Mouse (Mus musculus): ENCODE measurements at regions not wholly inside any gene's neighbourhood (a gene's known extent, or its start where the extent isn't known, plus 50 kb on each side); places are given as distances from the start of the nearest gene placed in this dataset.

DNA sequence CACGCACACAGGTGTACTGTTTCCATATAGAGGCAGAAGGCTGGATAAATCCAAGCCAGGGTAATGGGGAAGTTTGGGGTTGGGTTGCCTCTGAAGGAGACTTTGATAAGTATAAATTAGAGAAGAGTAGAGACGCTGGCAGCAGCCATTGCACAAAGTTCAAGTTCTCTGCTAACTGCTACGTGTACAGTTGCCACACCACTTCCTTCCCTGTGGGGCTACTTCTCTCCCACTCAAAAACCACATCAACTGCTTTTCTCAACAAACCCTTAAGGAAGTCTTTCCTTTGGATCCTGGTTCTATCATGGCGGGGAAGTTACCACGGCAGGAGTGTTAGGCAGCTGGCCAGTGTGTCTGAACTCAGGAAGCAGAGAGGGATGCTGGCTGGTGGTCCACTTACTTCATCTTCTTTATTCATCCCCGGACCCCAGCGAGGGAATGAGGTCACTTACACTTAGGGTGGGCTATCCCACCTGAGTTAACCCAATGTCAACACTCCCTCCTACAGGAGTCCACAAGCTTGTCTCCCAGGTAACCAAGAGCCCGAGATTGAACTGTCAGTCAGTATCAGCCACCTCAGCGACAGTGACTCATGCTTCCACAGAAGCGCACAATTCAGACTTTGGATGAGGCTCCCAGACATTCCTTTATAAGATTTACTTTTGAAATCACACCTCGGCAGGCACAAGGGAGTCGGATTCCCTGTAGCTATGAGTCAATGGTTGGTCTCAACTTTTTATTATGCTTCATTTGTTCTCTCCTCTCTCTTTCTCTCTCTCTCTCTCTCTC lies 84.3 kb downstream of the Rassf10 start:
- TF ChIP-seq CTCF (IDR thresholded peaks at IDR 0.05) = no peak
- 0 out of 2 replicates have a peak, but pooled peaks have one; percentile 37 for TF ChIP-seq EP300 (IDR thresholded peaks at IDR 0.05)

All from lung, postnatal 0 days (tissue).